Mouse (Mus musculus): ENCODE measurements around the gene Zfp367. TPM values are rescaled to one million over a fixed set of nuclear protein-coding genes. Genes with fewer than 3 reads are reported as not detected.

Zfp367 gene
- total and polyA plus RNA-seq, 3 experiments = 12.6 to 33.7 (median 23.8) TPM

DNA sequence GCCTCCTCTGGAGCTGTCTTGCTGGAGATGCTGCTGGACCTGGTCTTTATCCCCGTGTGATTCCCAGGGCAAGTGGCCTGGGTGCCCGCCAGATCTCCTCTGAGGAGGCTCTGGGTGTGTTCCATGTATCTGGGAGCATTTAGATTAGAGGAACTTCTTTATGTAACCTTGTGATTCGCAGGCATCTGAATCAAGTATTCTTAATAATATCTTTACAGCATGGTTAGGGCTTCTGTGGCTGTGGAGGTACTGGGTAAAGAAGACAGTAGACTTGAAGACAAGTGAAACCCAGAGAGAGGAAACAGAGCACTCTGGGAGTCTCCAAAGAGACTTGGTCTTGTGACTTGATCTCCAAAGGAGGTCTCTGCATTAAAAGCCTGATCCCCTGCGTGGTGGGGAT, 63.9 kb downstream of the Zfp367 start, which contains the start of gene Hsd17b3:
Gene Hsd17b3 (minus strand): TSS at position 101 of the 400 bp plus-strand sequence.
- Histone ChIP-seq H3K9me3 (replicated peaks; ENCODE audit: low read length) (no peaks in the 10 kb centered on the region), H3K27ac (ENCODE audit: insufficient read depth, low read depth) (no peak within 1 kb of the TSS), H3K36me3 (replicated peaks in 1 of 2; ENCODE audit: control insufficient read depth in 1 of 2, insufficient read depth in 1 of 2, low read length in 1 of 2) (no peaks in the 10 kb centered on the region), H3K4me3 (replicated peaks in 1 of 3; ENCODE audit: low read depth in 2 of 3, low read length in 2 of 3, poor library complexity in 1 of 3) (no peak within 1 kb of the TSS), H3K4me1 (ENCODE audit: control insufficient read depth in 1 of 2, insufficient read depth in 2 of 2) (no peaks in the 10 kb centered on the region), H3K79me2 (replicated peaks; ENCODE audit: control insufficient read depth, extremely low read depth, insufficient read depth, poor library complexity, severe bottlenecking) (no peaks in the 10 kb centered on the region), H3K9ac (ENCODE audit: insufficient read depth, low read depth) (no peak within 1 kb of the TSS), H3K27me3 (replicated peaks) (no peaks in the 10 kb centered on the region), H3K4me2 (ENCODE audit: insufficient read depth, low read depth, poor library complexity, severe bottlenecking) (no peak within 1 kb of the TSS)
- TF ChIP-seq NELFE (IDR thresholded peaks at IDR 0.05; ENCODE audit: low read depth, low read length) (no peak), MXI1 (IDR thresholded peaks at IDR 0.05; ENCODE audit: low read depth, low read length) (no peak), RCOR1 (conservative IDR thresholded peaks at IDR 0.05; ENCODE audit: low read depth, low read length) (no peak), ZKSCAN1 (IDR thresholded peaks at IDR 0.05; ENCODE audit: borderline replicate concordance, low read depth, low read length) (no peak), BHLHE40 (IDR thresholded peaks at IDR 0.05; ENCODE audit: low read depth, low read length) (no peak), ELF1 (IDR thresholded peaks at IDR 0.05; ENCODE audit: low read depth, low read length) (no peak), IRF4 (IDR thresholded peaks at IDR 0.05; ENCODE audit: low read depth, low read length) (no peak), SIN3A (IDR thresholded peaks at IDR 0.05; ENCODE audit: low read length) (no peak), NRF1 (IDR thresholded peaks at IDR 0.05; ENCODE audit: low read depth, low read length) (no peak), ZNF384 (IDR thresholded peaks at IDR 0.05; ENCODE audit: low read depth, low read length) (no peak), PAX5 (IDR thresholded peaks at IDR 0.05; ENCODE audit: low read length) (no peak), UBTF (IDR thresholded peaks at IDR 0.05; ENCODE audit: low read depth, low read length) (no peak), MYC (IDR thresholded peaks at IDR 0.05; ENCODE audit: low read depth, low read length) (no peak), JUN (IDR thresholded peaks at IDR 0.05; ENCODE audit: insufficient read depth, low read depth, low read length) (no peak), ZC3H11A (IDR thresholded peaks at IDR 0.05; ENCODE audit: low read depth, low read length) (no peak), POLR2AphosphoS2 (IDR thresholded peaks at IDR 0.05; ENCODE audit: low read depth, low read length) (no peak), HCFC1 (IDR thresholded peaks at IDR 0.05; ENCODE audit: low read depth, low read length) (no peak), E2F4 (IDR thresholded peaks at IDR 0.05; ENCODE audit: insufficient replicate concordance, low read depth, low read length) (no peak)
- in situ Hi-C loops (cut with MboI; ENCODE audit: low pct_ligation_motif_present, low pct_unique_long_range_greater_than_20kb, low sequenced_read_pairs) (no loop called here), dilution Hi-C loops (cut with MboI; ENCODE audit: extremely low pct_ligation_motif_present, extremely low pct_unique_long_range_greater_than_20kb, low sequenced_read_pairs) (no loop called here)
- DNase-seq (ENCODE audit: extremely low read depth) = no peak

DNA sequence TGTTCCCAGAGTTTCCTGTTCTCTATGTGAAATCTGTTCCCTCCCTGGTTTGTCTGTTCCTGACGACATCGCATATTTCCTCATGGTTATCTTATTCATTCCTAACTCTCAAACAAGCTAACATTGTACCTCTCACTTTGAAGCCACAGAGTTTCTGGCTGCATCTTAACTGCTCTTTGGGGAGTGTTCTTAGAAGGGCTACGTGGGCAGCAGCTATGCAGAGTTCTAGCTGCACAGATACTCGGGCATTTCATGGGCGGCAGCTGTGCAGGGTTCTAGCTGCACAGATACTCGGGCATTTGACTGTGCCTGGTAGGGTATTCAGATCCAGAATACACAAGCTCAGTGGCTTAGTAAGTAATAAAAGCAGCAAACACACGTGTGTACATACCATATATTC, 64.9 kb downstream of the Zfp367 start:
- Histone ChIP-seq H3K4me3 (replicated peaks in 1 of 3; ENCODE audit: low read depth in 2 of 3, low read length in 2 of 3, poor library complexity in 1 of 3) (no peak overlapping the region), H3K4me1 (ENCODE audit: control insufficient read depth in 1 of 2, insufficient read depth in 2 of 2) (no peaks in the 10 kb centered on the region), H3K79me2 (replicated peaks; ENCODE audit: control insufficient read depth, extremely low read depth, insufficient read depth, poor library complexity, severe bottlenecking) (no peaks in the 10 kb centered on the region), H3K9ac (ENCODE audit: insufficient read depth, low read depth) (no peak overlapping the region), H3K27me3 (replicated peaks) (no peaks in the 10 kb centered on the region), H3K9me3 (replicated peaks; ENCODE audit: low read length) (no peaks in the 10 kb centered on the region), H3K27ac (ENCODE audit: insufficient read depth, low read depth) (no peak overlapping the region), H3K36me3 (replicated peaks in 1 of 2; ENCODE audit: control insufficient read depth in 1 of 2, insufficient read depth in 1 of 2, low read length in 1 of 2) (no peaks in the 10 kb centered on the region), H3K4me2 (ENCODE audit: insufficient read depth, low read depth, poor library complexity, severe bottlenecking) (no peak overlapping the region)
- no peak for TF ChIP-seq NELFE (IDR thresholded peaks at IDR 0.05; ENCODE audit: low read depth, low read length)
- TF ChIP-seq MXI1 (IDR thresholded peaks at IDR 0.05; ENCODE audit: low read depth, low read length) = no peak
- no peak for TF ChIP-seq MEF2A (IDR thresholded peaks at IDR 0.05; ENCODE audit: borderline replicate concordance, low read depth, low read length)
- TF ChIP-seq MYC (IDR thresholded peaks at IDR 0.05; ENCODE audit: low read depth, low read length) = no peak
- no peak for TF ChIP-seq HCFC1 (IDR thresholded peaks at IDR 0.05; ENCODE audit: low read depth, low read length)
- no peak for TF ChIP-seq NRF1 (IDR thresholded peaks at IDR 0.05; ENCODE audit: low read depth, low read length)
- no peak for TF ChIP-seq USF2 (conservative IDR thresholded peaks at IDR 0.05; ENCODE audit: low read depth, low read length)
- TF ChIP-seq CHD2 (IDR thresholded peaks at IDR 0.05; ENCODE audit: low read length) = no peak
- TF ChIP-seq USF1 (IDR thresholded peaks at IDR 0.05; ENCODE audit: low read depth, low read length) = no peak
- TF ChIP-seq POLR2A (IDR thresholded peaks at IDR 0.05; ENCODE audit: low read depth, low read length) = no peak
- no peak for TF ChIP-seq KAT2A (IDR thresholded peaks at IDR 0.05; ENCODE audit: insufficient replicate concordance, low read length)
- TF ChIP-seq ZC3H11A (IDR thresholded peaks at IDR 0.05; ENCODE audit: low read depth, low read length) = no peak
- no peak for TF ChIP-seq MAFK (IDR thresholded peaks at IDR 0.05; ENCODE audit: insufficient replicate concordance, low read length)
- no peak for TF ChIP-seq CHD1 (IDR thresholded peaks at IDR 0.05; ENCODE audit: low read depth, low read length)
- TF ChIP-seq RCOR1 (conservative IDR thresholded peaks at IDR 0.05; ENCODE audit: low read depth, low read length) = no peak
- no peak for TF ChIP-seq ETS1 (conservative IDR thresholded peaks at IDR 0.05; ENCODE audit: low read depth, low read length)
- TF ChIP-seq RAD21 (IDR thresholded peaks at IDR 0.05; ENCODE audit: low read depth, low read length) = no peak
- TF ChIP-seq ZMIZ1 (IDR thresholded peaks at IDR 0.05; ENCODE audit: low read depth, low read length) = no peak
- TF ChIP-seq E2F4 (IDR thresholded peaks at IDR 0.05; ENCODE audit: insufficient replicate concordance, low read depth, low read length) = no peak
- in situ Hi-C loops (cut with MboI; ENCODE audit: low pct_ligation_motif_present, low pct_unique_long_range_greater_than_20kb, low sequenced_read_pairs) = no loop called here
- no peak for DNase-seq (ENCODE audit: extremely low read depth)
- dilution Hi-C loops (cut with MboI; ENCODE audit: extremely low pct_ligation_motif_present, extremely low pct_unique_long_range_greater_than_20kb, low sequenced_read_pairs) = no loop called here
